Mouse (Mus musculus): ENCODE data around the gene Wnk2.

Wnk2 gene

GRCm38 (mm10) chr13:49147858-49148226, at the start of gene Wnk2:
Gene Wnk2 (minus strand): TSS chr13:49148014.
- DNase-seq (ENCODE audit: low read depth, low spot score): peak; percentile 64

GRCm38 (mm10) chr13:49196766-49197165, 49.0 kb upstream of the Wnk2 start:
- no peak for DNase-seq (ENCODE audit: low read depth, low spot score)

GRCm38 (mm10) chr13:49196211-49196610, 48.4 kb upstream of the Wnk2 start:
- no peak for DNase-seq (ENCODE audit: low read depth, low spot score)

GRCm38 (mm10) chr13:49195651-49196050, 47.8 kb upstream of the Wnk2 start:
- DNase-seq (ENCODE audit: low read depth, low spot score): no peak

GRCm38 (mm10) chr13:49194811-49195210, 47.0 kb upstream of the Wnk2 start:
- no peak for DNase-seq (ENCODE audit: low read depth, low spot score)

GRCm38 (mm10) chr13:49193650-49194049, 45.8 kb upstream of the Wnk2 start:
- no peak for DNase-seq (ENCODE audit: low read depth, low spot score)

- DNase-seq (ENCODE audit: low read depth, low spot score): no peak
Measured at GRCm38 (mm10) chr13:49192156-49192855, 44.5 kb upstream of the Wnk2 start.

- DNase-seq (ENCODE audit: low read depth, low spot score): no peak
Measured at GRCm38 (mm10) chr13:49191673-49192035, 43.8 kb upstream of the Wnk2 start.

GRCm38 (mm10) chr13:49190876-49191672, 43.3 kb upstream of the Wnk2 start:
- no peak for DNase-seq (ENCODE audit: low read depth, low spot score)

- DNase-seq (ENCODE audit: low read depth, low spot score): no peak
Measured at GRCm38 (mm10) chr13:49189970-49190870, 42.4 kb upstream of the Wnk2 start.

- DNase-seq (ENCODE audit: low read depth, low spot score): no peak
Measured at GRCm38 (mm10) chr13:49188966-49189360, 41.1 kb upstream of the Wnk2 start.

GRCm38 (mm10) chr13:49188219-49188965, 40.6 kb upstream of the Wnk2 start:
- DNase-seq (ENCODE audit: low read depth, low spot score): no peak

GRCm38 (mm10) chr13:49187288-49188218, 39.7 kb upstream of the Wnk2 start, which contains the start of gene Ninj1:
Gene Ninj1 (plus strand): TSS chr13:49187485.
- peak; percentile 93 for DNase-seq (ENCODE audit: low read depth, low spot score)

GRCm38 (mm10) chr13:49186798-49187287, 39.0 kb upstream of the Wnk2 start:
- DNase-seq (ENCODE audit: low read depth, low spot score): no peak

GRCm38 (mm10) chr13:49183646-49184045, 35.8 kb upstream of the Wnk2 start:
- no peak for DNase-seq (ENCODE audit: low read depth, low spot score)

GRCm38 (mm10) chr13:49183161-49183560, 35.3 kb upstream of the Wnk2 start:
- DNase-seq (ENCODE audit: low read depth, low spot score): no peak

GRCm38 (mm10) chr13:49181411-49181984, 33.7 kb upstream of the Wnk2 start:
- DNase-seq (ENCODE audit: low read depth, low spot score): no peak

GRCm38 (mm10) chr13:49180691-49181090, 32.9 kb upstream of the Wnk2 start:
- DNase-seq (ENCODE audit: low read depth, low spot score): no peak

- DNase-seq (ENCODE audit: low read depth, low spot score): no peak
Measured at GRCm38 (mm10) chr13:49180274-49180673, 32.5 kb upstream of the Wnk2 start.

Data from CD4-positive helper T cell, adult 2 months (primary cell).